Mouse (Mus musculus): ENCODE results near the gene Tnfsf11. TPM values are rescaled to one million over a fixed set of nuclear protein-coding genes. Genes with fewer than 3 reads are reported as not detected.

Tnfsf11 gene
- polyA plus RNA-seq (2014; fragmentation: Nextera tagmentation; extraction: Ambion mirVana): 0.24 and 0.43 TPM in 2 replicates

DNA sequence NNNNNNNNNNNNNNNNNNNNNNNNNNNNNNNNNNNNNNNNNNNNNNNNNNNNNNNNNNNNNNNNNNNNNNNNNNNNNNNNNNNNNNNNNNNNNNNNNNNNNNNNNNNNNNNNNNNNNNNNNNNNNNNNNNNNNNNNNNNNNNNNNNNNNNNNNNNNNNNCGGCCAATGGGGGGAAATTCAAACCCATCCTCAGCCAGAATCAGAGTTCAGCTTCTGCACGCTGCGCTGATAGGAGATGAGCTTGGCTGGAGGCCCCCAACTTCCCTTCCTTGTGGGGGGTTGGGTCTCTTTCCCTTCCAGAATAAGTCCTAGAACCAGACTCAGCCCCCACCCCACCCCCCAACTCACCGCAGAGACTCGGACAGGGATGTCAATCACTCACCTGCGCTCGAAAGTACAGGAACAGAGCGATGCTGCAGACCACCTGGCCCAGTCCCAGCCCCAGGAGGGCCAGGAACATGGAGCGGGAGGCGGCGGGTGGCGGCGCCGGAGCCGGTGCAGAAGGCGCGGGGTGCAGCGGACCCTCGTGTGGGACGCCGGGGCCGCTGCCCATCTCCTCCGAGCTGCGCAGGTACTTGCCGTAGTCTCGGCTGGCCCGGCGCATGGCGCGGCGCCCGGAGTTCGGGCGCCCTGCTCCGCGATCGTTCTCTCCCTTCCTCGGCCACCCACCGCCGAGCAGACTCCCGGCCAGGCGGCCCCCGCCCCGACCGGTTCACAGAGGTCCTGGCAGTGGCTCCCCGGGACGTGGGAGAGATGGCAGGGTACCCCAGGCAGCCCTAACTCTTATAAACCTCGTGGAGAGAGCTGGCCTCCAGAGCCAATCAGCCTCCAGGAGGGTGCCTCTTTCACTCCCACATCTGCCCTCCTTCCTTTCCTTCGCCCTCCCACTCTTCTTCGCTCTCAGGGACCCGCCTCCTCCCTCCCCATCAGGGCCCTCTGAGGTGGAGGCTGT, at the start of gene Tnfsf11:
Gene Tnfsf11 (minus strand): TSS at position 758 of the 952 bp plus-strand sequence.
- Histone ChIP-seq H3K9me3 (ENCODE audit: control insufficient read depth, low read length) (no peaks in the 10 kb centered on the region), H3K4me2 (replicated peaks; ENCODE audit: low read depth, low read length) (peak within 1 kb of the TSS; percentile 93), H3K4me1 (ENCODE audit: control insufficient read depth, insufficient read depth, low read length) (no peaks in the 10 kb centered on the region), H3K9ac (ENCODE audit: low read depth, low read length) (peak within 1 kb of the TSS; percentile 42; the same call in 1 of the 2 replicates), H3K36me3 (ENCODE audit: control insufficient read depth, insufficient read depth, low read length) (no peaks in the 10 kb centered on the region), H3K4me3 (ENCODE audit: low read length) (peak within 1 kb of the TSS; percentile 52), H3K27me3 (ENCODE audit: control insufficient read depth, insufficient read depth, low read length) (peaks cover 25% of the 10 kb centered on the region), H3K27ac (ENCODE audit: low read depth, low read length) (no peak within 1 kb of the TSS)
- WGBS: under 1% methylated on average over 39 of the region's 51 CpGs
- ATAC-seq (ENCODE audit: low FRiP score, low TSS enrichment): peak; percentile 79

GRCm38 (mm10) chr14:78356764-78357163, 48.9 kb upstream of the Tnfsf11 start:
- no peaks in the 10 kb centered on the region for H3K4me1 ChIP-seq (ENCODE audit: control insufficient read depth, insufficient read depth, low read length)
- no peak for ATAC-seq (ENCODE audit: low FRiP score, low TSS enrichment)

DNA sequence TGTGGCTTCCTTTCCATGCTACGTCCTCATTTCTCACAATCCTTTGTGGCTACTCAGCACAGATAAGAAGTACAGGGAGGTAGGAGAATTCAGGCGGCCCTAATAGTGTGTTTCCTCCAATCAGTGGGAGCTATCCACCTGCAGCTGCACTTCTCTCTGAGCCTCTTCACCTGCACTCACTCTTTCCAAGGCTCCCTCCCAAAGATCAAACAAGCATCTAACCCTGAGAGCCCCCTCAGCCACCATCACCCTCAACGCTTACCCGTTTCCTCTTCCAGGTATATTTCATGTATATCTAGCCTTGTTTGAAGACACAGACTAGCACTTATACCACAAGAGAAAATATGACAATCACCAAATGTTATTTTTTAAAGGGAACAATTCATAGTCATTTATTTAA, 47.5 kb upstream of the Tnfsf11 start:
- no peak overlapping the region for H3K27ac ChIP-seq (ENCODE audit: low read depth, low read length)
- no peaks in the 10 kb centered on the region for H3K9me3 ChIP-seq (ENCODE audit: control insufficient read depth, low read length)
- H3K27me3 ChIP-seq (ENCODE audit: control insufficient read depth, insufficient read depth, low read length): no peaks in the 10 kb centered on the region
- no peak overlapping the region for H3K4me2 ChIP-seq (replicated peaks; ENCODE audit: low read depth, low read length)
- H3K36me3 ChIP-seq (ENCODE audit: control insufficient read depth, insufficient read depth, low read length): no peaks in the 10 kb centered on the region
- H3K4me1 ChIP-seq (ENCODE audit: control insufficient read depth, insufficient read depth, low read length): no peaks in the 10 kb centered on the region
- H3K4me3 ChIP-seq (ENCODE audit: low read length): no peak overlapping the region
- H3K9ac ChIP-seq (ENCODE audit: low read depth, low read length): no peak overlapping the region
- no peak for ATAC-seq (ENCODE audit: low FRiP score, low TSS enrichment)
- 73% methylated on average over 4 of the region's 4 CpGs for WGBS

More at GRCm38 (mm10) chr14:78356764-78357163, 48.9 kb upstream of the Tnfsf11 start:
- no peak overlapping the region for H3K4me3 ChIP-seq (ENCODE audit: low read length)
- H3K27me3 ChIP-seq (ENCODE audit: control insufficient read depth, insufficient read depth, low read length): no peaks in the 10 kb centered on the region
- H3K9me3 ChIP-seq (ENCODE audit: control insufficient read depth, low read length): no peaks in the 10 kb centered on the region
- H3K4me2 ChIP-seq (replicated peaks; ENCODE audit: low read depth, low read length): no peak overlapping the region
- no peaks in the 10 kb centered on the region for H3K36me3 ChIP-seq (ENCODE audit: control insufficient read depth, insufficient read depth, low read length)
- H3K9ac ChIP-seq (ENCODE audit: low read depth, low read length): no peak overlapping the region
- WGBS: 73% methylated on average over 8 of the region's 8 CpGs
- no peak overlapping the region for H3K27ac ChIP-seq (ENCODE audit: low read depth, low read length)

GRCm38 (mm10) chr14:78352865-78353264, 45.0 kb upstream of the Tnfsf11 start:
- Histone ChIP-seq H3K9ac (ENCODE audit: low read depth, low read length) (no peak overlapping the region), H3K27ac (ENCODE audit: low read depth, low read length) (no peak overlapping the region), H3K9me3 (ENCODE audit: control insufficient read depth, low read length) (no peaks in the 10 kb centered on the region), H3K4me3 (ENCODE audit: low read length) (no peak overlapping the region), H3K4me2 (replicated peaks; ENCODE audit: low read depth, low read length) (no peak overlapping the region), H3K4me1 (ENCODE audit: control insufficient read depth, insufficient read depth, low read length) (no peaks in the 10 kb centered on the region), H3K36me3 (ENCODE audit: control insufficient read depth, insufficient read depth, low read length) (no peaks in the 10 kb centered on the region), H3K27me3 (ENCODE audit: control insufficient read depth, insufficient read depth, low read length) (no peaks in the 10 kb centered on the region)
- ATAC-seq (ENCODE audit: low FRiP score, low TSS enrichment): no peak
- WGBS: 79% methylated on average over 4 of the region's 4 CpGs

GRCm38 (mm10) chr14:78351544-78351943, 43.7 kb upstream of the Tnfsf11 start:
- 79% methylated on average over 7 of the region's 7 CpGs for WGBS
- ATAC-seq (ENCODE audit: low FRiP score, low TSS enrichment): no peak

DNA sequence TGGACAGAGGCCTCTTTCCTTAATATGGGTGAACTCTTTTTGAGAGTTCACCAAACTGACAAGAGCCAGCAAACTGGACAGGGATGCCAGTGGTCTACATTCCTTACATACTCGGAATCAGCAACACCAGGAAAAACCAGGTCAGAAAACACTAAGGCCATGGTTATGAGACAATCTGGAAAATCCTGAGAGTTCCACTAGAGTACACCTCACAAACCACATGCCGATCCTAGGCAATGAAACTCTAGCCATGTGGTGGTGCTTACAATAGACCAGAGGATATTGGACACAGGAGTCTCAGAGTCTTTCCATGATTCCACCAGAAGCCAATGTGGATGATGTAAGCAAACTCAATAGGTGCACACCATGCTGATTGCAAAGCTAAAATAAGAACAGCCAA, 39.9 kb upstream of the Tnfsf11 start:
- WGBS: 88% methylated on average over 2 of the region's 2 CpGs

More at GRCm38 (mm10) chr14:78351544-78351943, 43.7 kb upstream of the Tnfsf11 start:
- no peaks in the 10 kb centered on the region for H3K4me1 ChIP-seq (ENCODE audit: control insufficient read depth, insufficient read depth, low read length)
- no peaks in the 10 kb centered on the region for H3K9me3 ChIP-seq (ENCODE audit: control insufficient read depth, low read length)
- H3K4me2 ChIP-seq (replicated peaks; ENCODE audit: low read depth, low read length): no peak overlapping the region
- no peaks in the 10 kb centered on the region for H3K36me3 ChIP-seq (ENCODE audit: control insufficient read depth, insufficient read depth, low read length)
- H3K4me3 ChIP-seq (ENCODE audit: low read length): no peak overlapping the region
- no peak overlapping the region for H3K9ac ChIP-seq (ENCODE audit: low read depth, low read length)
- H3K27me3 ChIP-seq (ENCODE audit: control insufficient read depth, insufficient read depth, low read length): no peaks in the 10 kb centered on the region
- H3K27ac ChIP-seq (ENCODE audit: low read depth, low read length): no peak overlapping the region

GRCm38 (mm10) chr14:78343007-78343406, 35.2 kb upstream of the Tnfsf11 start:
- Histone ChIP-seq H3K27ac (ENCODE audit: low read depth, low read length) (no peak overlapping the region), H3K4me3 (ENCODE audit: low read length) (no peak overlapping the region), H3K9me3 (ENCODE audit: control insufficient read depth, low read length) (no peaks in the 10 kb centered on the region), H3K27me3 (ENCODE audit: control insufficient read depth, insufficient read depth, low read length) (no peaks in the 10 kb centered on the region), H3K4me1 (ENCODE audit: control insufficient read depth, insufficient read depth, low read length) (no peaks in the 10 kb centered on the region), H3K4me2 (replicated peaks; ENCODE audit: low read depth, low read length) (no peak overlapping the region), H3K36me3 (ENCODE audit: control insufficient read depth, insufficient read depth, low read length) (no peaks in the 10 kb centered on the region), H3K9ac (ENCODE audit: low read depth, low read length) (no peak overlapping the region)
- WGBS: 42% methylated on average over 8 of the region's 8 CpGs
- ATAC-seq (ENCODE audit: low FRiP score, low TSS enrichment): no peak

More for the DNA sequence above, 39.9 kb upstream of the Tnfsf11 start:
- no peak overlapping the region for H3K4me2 ChIP-seq (replicated peaks; ENCODE audit: low read depth, low read length)
- no peaks in the 10 kb centered on the region for H3K4me1 ChIP-seq (ENCODE audit: control insufficient read depth, insufficient read depth, low read length)
- H3K4me3 ChIP-seq (ENCODE audit: low read length): no peak overlapping the region
- H3K9me3 ChIP-seq (ENCODE audit: control insufficient read depth, low read length): no peaks in the 10 kb centered on the region
- H3K9ac ChIP-seq (ENCODE audit: low read depth, low read length): no peak overlapping the region
- no peak overlapping the region for H3K27ac ChIP-seq (ENCODE audit: low read depth, low read length)
- no peaks in the 10 kb centered on the region for H3K36me3 ChIP-seq (ENCODE audit: control insufficient read depth, insufficient read depth, low read length)
- no peaks in the 10 kb centered on the region for H3K27me3 ChIP-seq (ENCODE audit: control insufficient read depth, insufficient read depth, low read length)
- no peak for ATAC-seq (ENCODE audit: low FRiP score, low TSS enrichment)

- 75% methylated on average over 4 of the region's 4 CpGs for WGBS
- Histone ChIP-seq H3K27me3 (ENCODE audit: control insufficient read depth, insufficient read depth, low read length) (no peaks in the 10 kb centered on the region), H3K36me3 (ENCODE audit: control insufficient read depth, insufficient read depth, low read length) (no peaks in the 10 kb centered on the region), H3K4me1 (ENCODE audit: control insufficient read depth, insufficient read depth, low read length) (no peaks in the 10 kb centered on the region), H3K9me3 (ENCODE audit: control insufficient read depth, low read length) (no peaks in the 10 kb centered on the region), H3K4me2 (replicated peaks; ENCODE audit: low read depth, low read length) (no peak overlapping the region), H3K4me3 (ENCODE audit: low read length) (no peak overlapping the region), H3K9ac (ENCODE audit: low read depth, low read length) (no peak overlapping the region), H3K27ac (ENCODE audit: low read depth, low read length) (no peak overlapping the region)
- ATAC-seq (ENCODE audit: low FRiP score, low TSS enrichment): no peak
Measured at GRCm38 (mm10) chr14:78342146-78342545, 34.3 kb upstream of the Tnfsf11 start.

DNA sequence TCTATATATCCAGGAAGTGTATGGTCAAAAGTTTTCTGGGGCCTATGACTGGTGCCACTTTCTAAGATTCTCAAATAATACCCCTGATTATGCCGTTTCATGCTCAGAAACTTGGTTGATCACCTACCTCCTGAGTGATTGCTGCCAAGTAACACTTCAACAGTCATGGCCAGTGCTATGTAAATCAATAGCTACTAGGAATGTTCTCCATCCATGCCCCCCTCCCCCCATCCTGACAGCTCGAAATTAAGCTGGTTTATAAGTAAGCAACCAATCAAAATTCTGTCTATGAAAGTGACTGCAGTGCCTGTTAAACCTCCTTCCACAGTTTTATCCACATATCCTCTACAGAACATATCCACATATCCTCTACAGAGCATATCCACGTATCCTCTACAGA, 25.5 kb upstream of the Tnfsf11 start:
- Histone ChIP-seq H3K9me3 (ENCODE audit: control insufficient read depth, low read length) (no peaks in the 10 kb centered on the region), H3K9ac (ENCODE audit: low read depth, low read length) (no peak overlapping the region), H3K27me3 (ENCODE audit: control insufficient read depth, insufficient read depth, low read length) (no peaks in the 10 kb centered on the region), H3K27ac (ENCODE audit: low read depth, low read length) (no peak overlapping the region), H3K4me2 (replicated peaks; ENCODE audit: low read depth, low read length) (no peak overlapping the region), H3K4me3 (ENCODE audit: low read length) (no peak overlapping the region), H3K4me1 (ENCODE audit: control insufficient read depth, insufficient read depth, low read length) (peaks cover 3% of the 10 kb centered on the region; the same call in 1 of the 2 replicates), H3K36me3 (ENCODE audit: control insufficient read depth, insufficient read depth, low read length) (no peaks in the 10 kb centered on the region)
- 76% methylated on average over 3 of the region's 3 CpGs for WGBS
- no peak for ATAC-seq (ENCODE audit: low FRiP score, low TSS enrichment)

All from kidney, embryonic 14.5 days (tissue).